Mouse (Mus musculus): ENCODE data around the gene Ehbp1. TPM values are rescaled to one million over a fixed set of nuclear protein-coding genes. Genes with fewer than 3 reads are reported as not detected.

The Ehbp1 gene
- polyA plus RNA-seq, 1 experiment from 2014 or later = 18.8 TPM

DNA sequence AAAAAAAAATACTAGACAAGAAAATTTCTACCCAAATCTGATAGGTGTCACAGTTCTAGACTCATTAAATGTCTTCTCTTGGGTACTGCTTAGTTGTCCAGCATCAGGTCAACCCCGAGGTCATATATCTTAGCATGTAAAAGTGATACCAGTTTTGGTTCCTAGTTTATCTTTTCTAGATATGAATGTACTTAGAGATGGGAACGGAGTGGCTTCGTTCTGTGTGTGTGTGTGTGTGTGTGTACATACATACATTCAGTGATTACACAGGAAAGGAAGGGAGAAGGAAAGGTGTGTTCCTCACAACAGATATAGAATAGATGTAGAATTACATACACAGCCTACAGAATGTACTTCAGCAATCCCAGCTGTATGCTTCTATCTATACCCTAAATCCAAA lies 308.5 kb downstream of the Ehbp1 start:
- H3K9ac ChIP-seq = no peak overlapping the region
- ATAC-seq (ENCODE audit: low FRiP score, low read depth) = no peak
- no peak overlapping the region for H3K27ac ChIP-seq (replicated peaks)
- 98% methylated on average over 3 of the region's 3 CpGs for WGBS
- no peak overlapping the region for H3K4me2 ChIP-seq
- H3K27me3 ChIP-seq = no peaks in the 10 kb centered on the region
- no peaks in the 10 kb centered on the region for H3K36me3 ChIP-seq
- H3K4me1 ChIP-seq (replicated peaks) = no peaks in the 10 kb centered on the region
- H3K4me3 ChIP-seq = no peak overlapping the region
- no peaks in the 10 kb centered on the region for H3K9me3 ChIP-seq

DNA sequence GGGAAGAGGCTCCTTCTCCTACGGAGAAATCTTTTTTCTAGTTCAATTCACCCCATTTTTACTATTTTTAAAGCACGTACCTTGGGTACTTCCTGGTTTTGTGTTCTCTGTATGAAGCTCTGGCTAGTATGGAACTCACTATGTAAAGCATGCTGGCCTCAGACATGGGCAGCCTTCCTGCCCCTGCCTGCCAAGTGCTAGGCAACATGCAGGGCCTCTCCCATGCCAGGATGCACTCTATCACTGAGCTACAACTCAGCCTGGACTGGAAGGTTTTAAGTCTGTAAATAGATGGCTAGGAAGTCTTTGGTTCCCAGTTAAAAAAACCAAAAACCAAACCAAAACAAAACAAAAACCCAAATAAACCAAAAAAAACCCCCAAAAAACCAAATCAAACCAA lies 321.5 kb downstream of the Ehbp1 start:
- WGBS = 88% methylated on average over 2 of the region's 2 CpGs
- Histone ChIP-seq H3K4me2 (no peak overlapping the region), H3K9me3 (no peaks in the 10 kb centered on the region), H3K36me3 (peaks cover 16% of the 10 kb centered on the region; the same call in 1 of the 2 replicates), H3K4me3 (no peak overlapping the region), H3K27me3 (no peaks in the 10 kb centered on the region), H3K27ac (replicated peaks) (no peak overlapping the region), H3K9ac (no peak overlapping the region), H3K4me1 (replicated peaks) (0 out of 2 replicates have a peak, but pooled peaks cover 4% of the 10 kb centered on the region)
- no peak for ATAC-seq (ENCODE audit: low FRiP score, low read depth)

DNA sequence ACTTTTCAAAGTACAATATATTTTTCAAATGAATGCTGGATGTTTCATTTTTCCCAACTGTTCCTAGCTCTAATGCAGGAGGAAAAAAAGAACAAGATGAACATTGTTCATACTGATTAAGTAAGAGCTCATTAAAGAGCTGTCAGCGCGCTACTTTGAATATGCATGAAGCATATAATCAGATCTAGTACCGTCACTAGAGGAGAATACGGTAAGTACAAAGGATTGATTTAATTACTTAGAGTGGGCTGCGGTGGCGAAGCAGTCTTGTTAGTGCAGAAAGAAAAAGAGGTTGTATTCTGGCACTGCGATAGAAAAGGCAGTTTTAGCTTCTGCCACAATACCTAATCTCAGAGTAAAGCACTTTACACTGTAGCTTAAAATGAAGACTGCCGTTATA lies 324.6 kb downstream of the Ehbp1 start:
- 0 out of 2 replicates have a peak, but pooled peaks cover 4% of the 10 kb centered on the region for H3K4me1 ChIP-seq (replicated peaks)
- no peak overlapping the region for H3K9ac ChIP-seq
- 0 out of 2 replicates have a peak, but pooled peaks cover 5% of the 10 kb centered on the region for H3K27me3 ChIP-seq
- 17% methylated on average over 8 of the region's 8 CpGs for WGBS
- no peak overlapping the region for H3K4me3 ChIP-seq
- no peak overlapping the region for H3K4me2 ChIP-seq
- ATAC-seq (ENCODE audit: low FRiP score, low read depth) = no peak
- no peak overlapping the region for H3K27ac ChIP-seq (replicated peaks)
- peaks cover 18% of the 10 kb centered on the region; the same call in 1 of the 2 replicates for H3K36me3 ChIP-seq
- no peaks in the 10 kb centered on the region for H3K9me3 ChIP-seq

DNA sequence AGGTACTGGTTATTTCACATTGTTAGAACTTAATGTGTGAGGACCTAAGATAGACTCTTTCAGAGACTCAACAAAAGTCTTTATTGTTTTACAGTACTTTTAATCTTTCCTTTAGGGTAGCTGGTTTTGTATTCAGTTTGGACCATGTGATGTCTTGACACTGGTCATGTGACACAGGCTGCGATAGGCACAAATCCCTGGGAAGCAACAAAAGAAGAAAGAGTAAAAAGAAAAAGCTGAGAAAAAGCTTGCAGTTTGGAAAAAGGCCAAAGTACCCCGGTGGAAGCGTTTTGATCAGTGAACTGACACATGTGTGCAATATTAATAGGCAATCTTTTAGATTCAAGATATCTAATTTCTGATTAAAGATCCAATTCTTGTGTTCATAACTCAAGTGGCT lies 325.8 kb downstream of the Ehbp1 start:
- Histone ChIP-seq H3K27me3 (peaks cover 7% of the 10 kb centered on the region; the same call in 1 of the 2 replicates), H3K9ac (no peak overlapping the region), H3K36me3 (peaks cover 9% of the 10 kb centered on the region; the same call in 1 of the 2 replicates), H3K4me3 (no peak overlapping the region), H3K4me1 (replicated peaks) (0 out of 2 replicates have a peak, but pooled peaks cover 4% of the 10 kb centered on the region), H3K27ac (replicated peaks) (no peak overlapping the region), H3K9me3 (no peaks in the 10 kb centered on the region), H3K4me2 (no peak overlapping the region)
- WGBS = 41% methylated on average over 3 of the region's 3 CpGs
- no peak for ATAC-seq (ENCODE audit: low FRiP score, low read depth)

DNA sequence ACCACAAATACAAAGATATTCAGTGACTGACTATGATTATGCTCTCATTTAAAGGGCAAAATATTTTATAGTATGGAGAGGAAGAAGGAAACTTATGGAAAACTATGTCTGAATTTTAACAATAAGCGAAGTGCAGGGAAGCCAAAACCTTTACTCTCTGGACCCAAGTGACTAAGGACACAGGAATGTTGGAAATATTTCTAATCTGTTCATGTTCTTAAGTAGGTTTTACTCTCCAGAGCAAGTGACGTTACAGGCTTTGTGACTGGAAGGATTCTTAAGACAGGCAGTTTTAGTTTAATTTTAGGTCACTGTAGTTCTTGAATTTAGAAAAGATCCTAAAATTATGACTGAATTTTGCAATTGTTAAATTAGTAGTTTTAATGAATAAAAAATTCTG lies 333.3 kb downstream of the Ehbp1 start:
- H3K36me3 ChIP-seq = no peaks in the 10 kb centered on the region
- no peak for ATAC-seq (ENCODE audit: low FRiP score, low read depth)
- H3K9me3 ChIP-seq = no peaks in the 10 kb centered on the region
- H3K4me2 ChIP-seq = 0 out of 2 replicates have a peak overlapping the region, but pooled peaks have one; percentile 22
- no peaks in the 10 kb centered on the region for H3K4me1 ChIP-seq (replicated peaks)
- WGBS = 41% methylated on average over 2 of the region's 2 CpGs
- no peak overlapping the region for H3K9ac ChIP-seq
- H3K27me3 ChIP-seq = peaks cover 72% of the 10 kb centered on the region
- H3K4me3 ChIP-seq = no peak overlapping the region
- no peak overlapping the region for H3K27ac ChIP-seq (replicated peaks)

DNA sequence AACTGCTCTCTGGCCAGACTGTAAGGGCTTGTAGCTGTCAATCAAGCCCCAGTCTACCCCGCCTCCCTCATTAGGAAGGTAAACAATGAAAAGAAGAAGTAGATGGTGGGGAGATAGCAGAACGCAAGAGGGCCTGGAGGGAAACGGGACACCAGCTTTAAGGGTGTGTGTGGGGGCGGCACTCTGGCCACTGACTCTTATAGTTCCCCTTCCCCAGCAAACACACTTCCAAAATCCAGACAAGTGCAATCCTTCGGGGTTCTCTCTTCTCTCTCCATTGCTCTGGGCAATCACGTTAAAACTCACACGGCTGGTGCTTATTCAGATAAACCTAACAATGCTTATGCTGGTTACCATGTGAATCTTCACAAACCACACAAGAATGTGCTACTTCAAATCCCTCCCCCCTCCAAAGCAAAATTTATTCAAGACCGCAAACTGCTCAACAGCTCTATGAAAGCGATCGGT lies 333.9 kb downstream of the Ehbp1 start:
- WGBS = 16% methylated on average over 10 of the region's 10 CpGs
- 0 out of 2 replicates have a peak, but pooled peaks have one; percentile 25 for ATAC-seq (ENCODE audit: low FRiP score, low read depth)
- Histone ChIP-seq H3K4me1 (replicated peaks) (0 out of 2 replicates have a peak, but pooled peaks cover 2% of the 10 kb centered on the region), H3K36me3 (no peaks in the 10 kb centered on the region), H3K27ac (replicated peaks) (no peak overlapping the region), H3K4me3 (no peak overlapping the region), H3K27me3 (peaks cover 73% of the 10 kb centered on the region), H3K9ac (no peak overlapping the region), H3K4me2 (peak overlapping the region; percentile 22), H3K9me3 (no peaks in the 10 kb centered on the region)

DNA sequence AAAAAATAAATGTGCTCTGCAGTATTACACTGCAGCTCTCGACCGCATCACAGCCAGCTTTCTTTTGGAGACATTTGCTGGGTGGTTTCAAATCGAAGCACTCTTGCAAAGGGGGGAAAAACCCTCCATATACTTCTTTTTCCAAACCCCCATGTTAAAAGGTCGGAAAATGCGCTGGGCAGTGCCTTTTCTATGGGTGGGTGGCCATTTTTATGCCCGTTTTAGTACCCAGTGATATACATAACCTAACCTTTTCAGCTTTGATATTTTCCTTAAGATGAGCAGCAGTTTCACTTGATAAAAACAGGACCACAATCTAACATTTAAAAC lies 334.3 kb downstream of the Ehbp1 start:
- peaks cover 73% of the 10 kb centered on the region for H3K27me3 ChIP-seq
- H3K4me1 ChIP-seq (replicated peaks) = 0 out of 2 replicates have a peak, but pooled peaks cover 2% of the 10 kb centered on the region
- no peak for ATAC-seq (ENCODE audit: low FRiP score, low read depth)
- no peak overlapping the region for H3K9ac ChIP-seq
- no peaks in the 10 kb centered on the region for H3K9me3 ChIP-seq
- no peaks in the 10 kb centered on the region for H3K36me3 ChIP-seq
- WGBS = 13% methylated on average over 6 of the region's 6 CpGs
- peak overlapping the region; percentile 22 for H3K4me2 ChIP-seq
- H3K27ac ChIP-seq (replicated peaks) = no peak overlapping the region
- no peak overlapping the region for H3K4me3 ChIP-seq

DNA sequence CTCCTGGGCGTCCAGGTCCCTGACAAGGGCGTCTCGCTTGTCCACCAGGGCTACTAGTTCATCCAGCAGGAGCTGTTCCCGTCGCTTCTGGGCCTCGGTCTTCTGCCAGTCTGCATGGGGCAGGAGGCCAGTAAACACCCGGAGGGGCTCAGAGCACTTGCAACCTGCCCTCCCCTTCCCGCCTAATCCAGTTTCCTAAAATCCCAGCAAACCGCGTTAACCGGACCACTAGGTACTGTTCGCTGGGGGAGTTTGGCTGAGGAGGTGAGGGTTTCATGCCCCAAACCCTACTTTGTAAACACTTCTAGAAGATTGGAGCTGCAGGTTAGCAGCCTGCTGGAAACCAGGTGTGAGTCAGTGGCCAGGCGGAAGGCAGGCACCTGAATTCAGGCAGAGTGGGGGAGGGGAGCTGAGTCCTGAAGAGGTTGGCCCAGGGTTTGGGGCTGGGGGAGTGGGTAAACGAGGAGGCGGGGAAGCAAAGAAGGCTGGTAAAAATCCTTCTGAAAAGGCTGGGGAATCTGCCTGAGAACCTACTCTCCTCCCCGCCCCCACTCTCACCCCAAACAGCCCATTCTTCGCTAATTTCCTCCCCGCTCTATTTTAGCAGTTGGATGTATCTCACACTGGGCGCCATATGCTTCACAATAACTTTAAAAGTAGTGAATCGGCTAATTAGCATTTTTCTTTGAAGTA lies 334.9 kb downstream of the Ehbp1 start:
- Histone ChIP-seq H3K9ac (no peak overlapping the region), H3K4me1 (replicated peaks) (0 out of 2 replicates have a peak, but pooled peaks cover 2% of the 10 kb centered on the region), H3K27me3 (peaks cover 73% of the 10 kb centered on the region), H3K27ac (replicated peaks) (no peak overlapping the region), H3K4me3 (no peak overlapping the region), H3K9me3 (no peaks in the 10 kb centered on the region), H3K36me3 (no peaks in the 10 kb centered on the region), H3K4me2 (0 out of 2 replicates have a peak overlapping the region, but pooled peaks have one; percentile 22)
- ATAC-seq (ENCODE audit: low FRiP score, low read depth) = no peak
- 20% methylated on average over 20 of the region's 20 CpGs for WGBS

DNA sequence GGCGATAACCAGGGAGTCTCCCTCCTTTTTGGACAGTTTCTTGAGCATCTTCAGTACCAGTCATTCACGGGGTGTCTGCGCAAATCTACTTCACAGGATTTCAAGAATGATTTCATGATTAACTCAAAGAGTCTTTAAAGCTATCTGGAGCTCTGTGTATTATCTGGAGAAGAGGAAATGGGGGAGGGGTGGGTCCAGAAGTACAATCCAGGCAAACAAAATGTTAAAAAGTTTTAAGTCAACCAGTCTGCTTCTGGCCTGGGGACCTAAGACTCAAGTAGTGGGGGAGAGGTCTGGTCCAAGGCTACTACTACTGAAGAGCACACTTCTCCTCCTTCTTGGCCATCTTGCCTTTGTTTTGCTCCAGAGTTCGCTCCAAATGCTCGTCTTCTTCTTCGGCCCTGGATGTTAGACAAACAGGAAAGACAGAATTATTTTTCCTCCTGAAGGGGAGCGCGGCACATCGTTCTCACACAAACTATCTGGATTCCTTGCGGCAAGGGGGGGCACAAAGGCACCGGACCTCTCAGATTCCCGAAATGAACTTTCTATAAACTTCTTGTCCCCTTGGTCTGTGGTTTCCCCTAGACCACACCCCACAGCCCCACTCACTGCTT lies 335.5 kb downstream of the Ehbp1 start:
- H3K9me3 ChIP-seq = no peaks in the 10 kb centered on the region
- H3K4me3 ChIP-seq = no peak overlapping the region
- no peak overlapping the region for H3K27ac ChIP-seq (replicated peaks)
- H3K27me3 ChIP-seq = peaks cover 78% of the 10 kb centered on the region
- H3K9ac ChIP-seq = no peak overlapping the region
- H3K4me2 ChIP-seq = no peak overlapping the region
- no peak for ATAC-seq (ENCODE audit: low FRiP score, low read depth)
- 49% methylated on average over 12 of the region's 12 CpGs for WGBS
- H3K36me3 ChIP-seq = no peaks in the 10 kb centered on the region
- H3K4me1 ChIP-seq (replicated peaks) = peaks cover 8% of the 10 kb centered on the region

DNA sequence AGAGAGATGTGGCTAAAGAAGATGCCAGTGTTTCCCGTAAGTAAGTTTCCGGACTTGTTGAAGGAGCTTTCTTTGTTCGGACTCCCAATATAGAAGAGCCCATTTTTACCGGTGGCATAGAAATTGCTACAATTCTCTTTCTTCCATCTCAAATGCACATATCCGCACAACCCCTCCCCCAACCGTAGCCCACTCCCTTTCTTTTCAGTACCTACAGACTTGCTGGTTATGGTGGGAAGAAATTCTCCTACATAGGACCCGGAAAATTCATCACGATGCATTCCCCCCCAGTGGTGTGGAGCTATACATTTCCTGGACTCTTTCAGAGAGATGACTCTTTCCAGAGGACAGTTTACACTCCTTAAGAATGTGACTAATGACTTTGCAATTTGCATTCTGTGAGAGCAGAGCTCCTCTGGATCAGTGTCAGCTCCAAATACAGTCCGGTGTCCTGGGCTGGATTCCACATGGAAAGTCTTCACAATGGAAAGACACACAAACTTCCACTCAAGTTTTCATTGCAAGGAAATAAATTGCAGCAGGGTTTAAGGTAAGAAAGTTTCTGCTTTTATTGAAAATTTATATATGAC lies 336.7 kb downstream of the Ehbp1 start:
- H3K4me1 ChIP-seq (replicated peaks) = peaks cover 18% of the 10 kb centered on the region
- no peak for ATAC-seq (ENCODE audit: low FRiP score, low read depth)

DNA sequence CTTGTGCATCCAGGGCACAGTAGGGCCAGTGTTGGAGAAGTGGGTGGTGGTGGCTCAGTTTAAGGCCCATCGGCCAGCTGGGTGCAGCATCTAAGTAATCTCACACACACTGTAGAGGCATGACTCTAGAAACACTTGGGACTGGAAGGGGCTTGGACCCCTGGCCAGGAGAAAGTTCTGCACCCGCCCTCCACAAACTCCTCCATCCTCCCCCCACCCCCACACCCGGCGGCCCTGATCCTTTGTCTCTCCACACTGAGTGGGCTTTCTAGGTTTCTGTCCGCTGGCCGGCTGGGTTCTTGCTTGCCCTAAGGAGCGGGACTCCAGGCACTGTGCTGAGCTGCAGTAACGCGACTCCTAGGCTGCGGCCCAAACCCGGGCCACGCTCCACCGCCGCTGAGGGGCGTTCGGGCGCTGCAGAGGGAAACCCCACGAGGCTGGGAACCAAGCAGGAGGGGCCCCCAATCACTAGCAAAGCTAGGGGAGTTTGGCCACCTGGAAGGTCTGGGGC lies 337.7 kb downstream of the Ehbp1 start:
- peaks cover 76% of the 10 kb centered on the region for H3K27me3 ChIP-seq
- H3K4me1 ChIP-seq (replicated peaks) = peaks cover 18% of the 10 kb centered on the region
- no peak overlapping the region for H3K4me3 ChIP-seq
- no peaks in the 10 kb centered on the region for H3K9me3 ChIP-seq
- 0 out of 2 replicates have a peak overlapping the region, but pooled peaks have one; percentile 4 for H3K4me2 ChIP-seq
- no peaks in the 10 kb centered on the region for H3K36me3 ChIP-seq
- 6% methylated on average over 18 of the region's 18 CpGs for WGBS
- H3K27ac ChIP-seq (replicated peaks) = no peak overlapping the region
- ATAC-seq (ENCODE audit: low FRiP score, low read depth) = 0 out of 2 replicates have a peak, but pooled peaks have one; percentile 24
- H3K9ac ChIP-seq = no peak overlapping the region

More for the DNA sequence above, 336.7 kb downstream of the Ehbp1 start:
- Histone ChIP-seq H3K27ac (replicated peaks) (no peak overlapping the region), H3K9me3 (no peaks in the 10 kb centered on the region), H3K4me3 (no peak overlapping the region), H3K9ac (no peak overlapping the region), H3K36me3 (no peaks in the 10 kb centered on the region), H3K4me2 (no peak overlapping the region), H3K27me3 (peaks cover 74% of the 10 kb centered on the region)
- 40% methylated on average over 9 of the region's 9 CpGs for WGBS

Measured in hindbrain, embryonic 15.5 days (tissue).